Mouse (Mus musculus) forebrain, embryonic 16.5 days (tissue): ENCODE measurements around the gene Olfr1373. TPM values are rescaled to one million over a fixed set of nuclear protein-coding genes. Genes with fewer than 3 reads are reported as not detected.
"Not testable (repeated sequence)": the region's sequence is repeated elsewhere in the genome, so short reads cannot be mapped to it uniquely, and the experiment has no call there.

Experiments used
- ATAC-seq: fragments of 200-750 bp; cut with Nextera tagmentation; 2 replicates; pipeline ENCODE4 v1.8.0; 2017; ENCODE audit warnings: mild to moderate bottlenecking, moderate library complexity
- H3K27ac ChIP-seq: fragments of 300-500 bp; sonication (generic); 2 replicates; pipeline ENCODE4 v1.5.1; 2014; ENCODE audit warnings: low read length, control low read depth
- H3K27me3 ChIP-seq: fragments of 300-500 bp; sonication (generic); replicated peaks from 2 replicates; pipeline ENCODE4 v1.6.1; 2014; ENCODE audit warnings: low read length; ENCODE audit not compliant: control insufficient read depth, insufficient read depth
- H3K36me3 ChIP-seq: fragments of 300-500 bp; sonication (generic); 2 replicates; pipeline ENCODE4 v1.6.1; 2014; ENCODE audit not compliant: control insufficient read depth, insufficient read depth
- H3K4me1 ChIP-seq: fragments of 300-500 bp; sonication (generic); replicated peaks from 2 replicates; pipeline ENCODE4 v1.6.1; 2014; ENCODE audit warnings: low read length; ENCODE audit not compliant: control insufficient read depth, insufficient read depth
- H3K4me2 ChIP-seq: fragments of 300-500 bp; sonication (generic); 2 replicates; pipeline ENCODE4 v1.6.1; 2014; ENCODE audit warnings: mild to moderate bottlenecking, low read length, control low read depth
- H3K4me3 ChIP-seq: fragments of 300-500 bp; sonication (generic); replicated peaks from 2 replicates; pipeline ENCODE4 v1.5.1; 2014; ENCODE audit warnings: mild to moderate bottlenecking, low read length, control low read depth
- H3K9ac ChIP-seq: fragments of 300-500 bp; sonication (generic); replicated peaks from 2 replicates; pipeline ENCODE4 v1.6.1; 2014; ENCODE audit warnings: low read depth, low read length, control low read depth
- H3K9me3 ChIP-seq: fragments of 300-500 bp; sonication (generic); 2 replicates; pipeline ENCODE4 v1.6.1; 2016; ENCODE audit warnings: low read length; ENCODE audit not compliant: control insufficient read depth
- WGBS: fragments of 180-500 bp; shearing (Covaris S2); extraction: QIAGEN DNeasy Blood & Tissue Kit; methylation state at CpG from one replicate; pipeline ENCODE4 v1.1.7; 2014; 5-methylcytosine and 5-hydroxymethylcytosine counted together
- polyA plus RNA-seq: library from polyadenylated mRNA; unstranded; fragments of >200 nt; fragmentation: Nextera tagmentation; extraction: Ambion mirVana; gene quantifications from 2 replicates; pipeline ENCODE4 v1.2.1, GENCODE M21; 2015

The Olfr1373 gene
- polyA plus RNA-seq, 1 experiment from 2014 or later, result not detected

DNA sequence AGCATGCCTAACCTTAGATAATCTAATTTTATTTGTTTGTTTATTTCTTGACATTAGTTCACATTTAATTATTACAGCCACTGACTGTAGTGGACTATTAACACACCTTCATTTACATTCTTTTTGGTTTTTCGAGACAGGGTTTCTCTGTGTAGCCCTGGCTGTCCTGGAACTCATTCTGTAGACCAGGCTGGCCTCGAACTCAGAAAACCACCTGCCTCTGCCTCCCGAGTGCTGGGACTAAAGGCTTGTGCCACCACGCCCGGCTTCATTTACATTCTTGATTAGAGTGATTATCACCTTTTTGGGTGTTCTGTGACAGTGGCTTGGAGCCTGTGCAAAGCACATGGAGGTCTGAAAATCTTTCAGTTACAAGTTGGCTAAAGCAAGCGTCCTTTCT lies 29.2 kb downstream of the Olfr1373 start:
- H3K27me3 ChIP-seq, H3K9ac ChIP-seq, H3K9me3 ChIP-seq, H3K4me1 ChIP-seq, H3K4me3 ChIP-seq, ATAC-seq, H3K4me2 ChIP-seq, H3K27ac ChIP-seq: not testable (repeated sequence)
- peaks cover 37% of the 10 kb centered on the region for H3K36me3 ChIP-seq
- 89% methylated on average over 6 of the region's 6 CpGs for WGBS

DNA sequence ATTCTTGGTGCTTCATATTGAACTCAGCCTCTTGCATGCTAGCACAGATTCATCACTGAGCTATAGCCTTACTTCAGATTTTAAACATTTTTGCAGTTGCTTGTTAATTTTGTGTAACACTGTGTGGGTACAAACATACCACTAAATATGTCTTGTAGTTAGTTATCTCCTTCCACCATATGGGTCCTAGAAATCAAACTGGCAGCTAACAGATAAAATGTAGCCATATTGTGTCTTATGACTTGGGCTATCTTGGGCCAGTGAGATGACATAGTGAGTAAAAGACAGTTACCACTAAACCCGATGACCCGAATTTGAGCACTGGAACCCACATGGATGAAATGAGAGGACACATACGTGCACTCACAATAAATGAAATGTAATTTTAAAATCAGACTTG lies 29.8 kb downstream of the Olfr1373 start:
- no peaks in the 10 kb centered on the region for H3K27me3 ChIP-seq
- H3K9ac ChIP-seq, result no peak overlapping the region
- H3K4me1 ChIP-seq, result no peaks in the 10 kb centered on the region
- H3K27ac ChIP-seq, result no peak overlapping the region
- H3K36me3 ChIP-seq, result peaks cover 33% of the 10 kb centered on the region
- WGBS, result 97% methylated on average over 3 of the region's 3 CpGs
- peaks cover 4% of the 10 kb centered on the region; the same call in 1 of the 2 replicates for H3K9me3 ChIP-seq
- no peak for ATAC-seq
- H3K4me2 ChIP-seq, result no peak overlapping the region
- no peak overlapping the region for H3K4me3 ChIP-seq

DNA sequence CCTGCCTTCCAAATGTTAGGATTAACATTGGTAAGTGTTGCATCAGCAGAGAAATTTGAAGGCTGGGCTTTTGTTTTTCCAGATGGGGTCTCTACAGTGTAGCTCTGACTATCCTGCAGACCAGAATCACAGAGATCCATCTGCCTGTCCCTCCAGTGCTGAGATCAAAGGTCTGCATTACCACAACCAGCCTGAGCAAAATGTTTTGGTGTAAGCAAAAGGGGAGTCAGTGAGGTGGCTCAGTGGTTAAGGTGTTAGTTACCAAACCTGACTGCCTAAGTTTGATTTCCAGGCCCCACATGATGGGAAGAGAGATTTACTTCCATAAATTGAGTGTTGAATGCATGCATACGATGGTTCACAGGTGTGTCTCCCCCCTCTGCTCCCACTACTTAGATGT lies 35.9 kb downstream of the Olfr1373 start:
- Histone ChIP-seq H3K4me2 (no peak overlapping the region), H3K9ac (no peak overlapping the region), H3K36me3 (peaks cover 2% of the 10 kb centered on the region; the same call in 1 of the 2 replicates), H3K4me3 (no peak overlapping the region), H3K27me3 (no peaks in the 10 kb centered on the region), H3K4me1 (no peaks in the 10 kb centered on the region), H3K9me3 (no peaks in the 10 kb centered on the region), H3K27ac (no peak overlapping the region)
- no peak for ATAC-seq
- 90% methylated on average over 1 of the region's 1 CpGs for WGBS

DNA sequence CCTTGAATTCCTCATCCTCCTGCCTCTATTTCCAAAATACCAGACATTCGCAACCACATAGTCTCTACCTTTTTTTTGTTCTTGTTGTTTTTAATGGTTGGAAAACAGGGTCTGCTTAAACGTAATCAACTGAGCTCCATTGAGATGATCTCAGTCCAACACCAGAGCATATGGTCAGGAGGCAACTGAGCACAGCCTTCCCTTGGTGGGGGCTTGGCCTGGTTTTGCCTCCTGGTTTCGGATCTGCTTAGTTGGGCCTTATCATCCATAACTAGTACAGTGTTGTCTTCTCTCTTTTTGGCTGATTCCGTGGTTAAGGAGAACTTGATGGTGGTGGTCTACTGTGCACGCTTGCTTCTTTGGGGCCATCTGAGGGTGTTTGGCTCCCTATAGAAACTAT lies 36.5 kb downstream of the Olfr1373 start:
- no peak for ATAC-seq
- WGBS, result 94% methylated on average over 5 of the region's 5 CpGs
- no peak overlapping the region for H3K4me3 ChIP-seq

DNA sequence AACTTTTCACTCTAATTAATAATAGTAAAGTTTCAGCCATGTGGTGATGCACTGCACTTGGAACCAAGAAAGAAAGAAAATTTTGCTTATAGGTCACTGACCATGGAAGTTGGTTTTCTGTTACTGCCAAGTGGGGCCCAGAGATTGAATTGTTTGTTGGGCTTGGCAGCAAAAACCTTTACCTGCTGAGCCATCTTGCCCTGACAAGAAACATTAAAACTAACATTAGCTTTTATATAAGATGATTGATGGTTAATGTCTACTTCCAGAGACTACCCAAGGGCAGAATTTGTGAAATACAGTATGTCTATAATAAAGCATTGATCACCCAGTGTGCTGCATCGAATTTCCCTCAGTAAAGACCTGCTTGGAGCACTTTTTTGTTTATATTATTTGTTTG lies 38.9 kb downstream of the Olfr1373 start:
- no peaks in the 10 kb centered on the region for H3K36me3 ChIP-seq
- no peak for ATAC-seq
- no peak overlapping the region for H3K27ac ChIP-seq
- H3K4me1 ChIP-seq, result peaks cover 9% of the 10 kb centered on the region
- H3K4me2 ChIP-seq, result no peak overlapping the region
- 94% methylated on average over 1 of the region's 1 CpGs for WGBS
- H3K9me3 ChIP-seq, result no peaks in the 10 kb centered on the region
- no peaks in the 10 kb centered on the region for H3K27me3 ChIP-seq
- no peak overlapping the region for H3K9ac ChIP-seq
- no peak overlapping the region for H3K4me3 ChIP-seq

More for the DNA sequence above, 36.5 kb downstream of the Olfr1373 start:
- Histone ChIP-seq H3K9ac (no peak overlapping the region), H3K9me3 (no peaks in the 10 kb centered on the region), H3K27me3 (no peaks in the 10 kb centered on the region), H3K27ac (no peak overlapping the region), H3K4me1 (peaks cover 3% of the 10 kb centered on the region; the same call in 1 of the 2 replicates), H3K4me2 (no peak overlapping the region), H3K36me3 (no peaks in the 10 kb centered on the region)

DNA sequence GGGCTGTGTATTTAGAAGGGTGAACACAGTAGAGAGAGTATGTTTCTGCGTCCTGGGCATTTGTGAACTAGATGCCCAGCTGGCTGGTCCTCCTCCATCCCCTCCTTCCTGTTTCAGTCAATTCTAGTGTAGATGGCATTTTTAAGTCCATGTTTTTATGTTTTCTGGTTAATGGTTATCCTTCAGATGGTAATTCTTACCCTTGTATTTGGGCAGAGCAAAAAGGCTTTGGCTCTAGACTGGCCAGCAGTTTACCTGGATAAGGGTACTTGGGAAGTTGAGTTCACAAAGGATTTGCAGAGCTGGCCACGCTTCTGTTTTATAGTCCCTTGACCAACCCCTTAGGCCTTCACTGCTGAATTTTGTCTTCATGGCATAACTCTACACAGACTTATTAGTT lies 39.3 kb downstream of the Olfr1373 start:
- Histone ChIP-seq H3K4me2 (no peak overlapping the region), H3K4me3 (no peak overlapping the region), H3K36me3 (no peaks in the 10 kb centered on the region), H3K27ac (no peak overlapping the region), H3K4me1 (peaks cover 13% of the 10 kb centered on the region), H3K9ac (no peak overlapping the region), H3K27me3 (no peaks in the 10 kb centered on the region), H3K9me3 (no peaks in the 10 kb centered on the region)
- no peak for ATAC-seq
- WGBS, result 88% methylated on average over 2 of the region's 2 CpGs

DNA sequence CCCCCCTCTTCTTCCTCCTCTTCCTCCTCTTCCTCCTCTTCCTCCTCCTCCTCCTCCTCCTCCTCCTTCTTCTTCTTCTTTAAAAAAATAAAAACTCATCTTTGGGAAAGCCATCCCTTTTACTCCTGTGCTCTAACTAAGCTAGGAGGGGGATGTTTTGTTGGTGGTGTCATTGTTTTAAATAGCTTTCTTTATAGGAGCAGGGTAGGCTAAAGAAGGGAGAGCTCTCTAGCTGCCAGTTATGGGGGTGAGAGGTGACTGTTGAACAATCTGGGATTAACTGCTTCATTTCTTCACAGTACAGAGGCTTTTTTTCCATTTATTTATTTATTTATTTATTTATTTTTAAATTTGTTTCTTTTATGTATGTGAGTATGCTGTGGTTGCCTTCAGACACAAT lies 39.8 kb downstream of the Olfr1373 start:
- no peak overlapping the region for H3K4me3 ChIP-seq
- H3K36me3 ChIP-seq, result no peaks in the 10 kb centered on the region
- H3K27ac ChIP-seq, result no peak overlapping the region
- H3K4me1 ChIP-seq, result peaks cover 19% of the 10 kb centered on the region
- ATAC-seq, result no peak
- no peaks in the 10 kb centered on the region for H3K27me3 ChIP-seq
- H3K9me3 ChIP-seq, result no peaks in the 10 kb centered on the region
- no peak overlapping the region for H3K9ac ChIP-seq
- no peak overlapping the region for H3K4me2 ChIP-seq

DNA sequence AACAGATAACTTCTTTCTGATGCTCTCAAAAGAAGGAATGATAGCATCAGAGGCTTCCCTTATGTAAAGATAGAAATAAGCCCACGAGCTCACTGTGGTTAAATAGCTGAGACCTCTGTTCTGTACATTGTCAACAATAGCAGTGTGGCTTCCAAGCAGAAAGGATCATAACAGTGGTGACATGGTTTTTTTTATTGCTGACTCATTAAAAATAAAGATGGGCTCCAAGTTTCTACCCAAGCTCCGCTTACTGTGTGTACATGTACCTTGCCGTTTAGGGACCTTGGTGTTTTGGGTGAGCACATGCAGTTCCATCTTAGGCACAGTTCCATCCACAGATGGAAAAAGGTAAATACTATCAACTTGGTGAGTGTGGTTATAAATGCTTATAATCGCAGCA lies 42.4 kb downstream of the Olfr1373 start:
- Histone ChIP-seq H3K9me3 (no peaks in the 10 kb centered on the region), H3K9ac (no peak overlapping the region), H3K4me3 (no peak overlapping the region), H3K4me2 (no peak overlapping the region), H3K27ac (no peak overlapping the region), H3K36me3 (no peaks in the 10 kb centered on the region), H3K4me1 (peaks cover 27% of the 10 kb centered on the region), H3K27me3 (no peaks in the 10 kb centered on the region)
- WGBS, result 87% methylated on average over 4 of the region's 4 CpGs
- no peak for ATAC-seq

DNA sequence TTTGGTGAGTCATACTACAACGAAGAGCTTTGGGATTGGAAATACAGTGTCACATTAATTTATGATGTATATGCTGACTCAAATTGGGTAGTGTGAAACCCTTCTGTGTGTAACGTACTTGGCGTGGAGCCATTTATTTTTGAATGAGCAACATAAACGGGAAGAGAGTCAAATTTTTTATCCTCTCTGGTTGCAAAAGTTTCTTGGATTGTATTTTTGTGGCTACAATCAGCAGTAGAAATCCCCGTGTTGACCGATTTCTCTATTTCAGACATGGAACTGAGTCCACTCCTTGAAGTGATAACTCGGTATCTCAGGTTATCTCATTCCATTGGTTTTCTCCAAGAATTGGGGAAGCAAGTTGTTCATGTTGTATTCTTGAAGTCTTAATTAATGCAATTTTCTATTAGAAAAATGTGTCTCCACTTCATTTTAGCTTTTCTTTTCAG lies 45.5 kb downstream of the Olfr1373 start:
- 4% methylated on average over 7 of the region's 7 CpGs for WGBS
- H3K4me3 ChIP-seq, result peak overlapping the region; percentile 94
- H3K27me3 ChIP-seq, result no peaks in the 10 kb centered on the region
- H3K9ac ChIP-seq, result peak overlapping the region; percentile 97
- ATAC-seq, result no peak
- peak overlapping the region; percentile 99; the same call in 1 of the 2 replicates for H3K27ac ChIP-seq
- H3K9me3 ChIP-seq, result no peaks in the 10 kb centered on the region
- peaks cover 30% of the 10 kb centered on the region for H3K4me1 ChIP-seq
- H3K4me2 ChIP-seq, result peak overlapping the region; percentile 94
- H3K36me3 ChIP-seq, result no peaks in the 10 kb centered on the region
